Mouse (Mus musculus) right cerebral cortex, postnatal 14 days (tissue): ENCODE results near the gene 4930572O03Rik.
"Not testable (repeated sequence)": the region's sequence is repeated elsewhere in the genome, so short reads cannot be mapped to it uniquely, and the experiment has no call there.

Experiments used
- DNase-seq: peaks from one replicate; pipeline ENCODE4 v3.0.0; 2022

The 4930572O03Rik gene

DNA sequence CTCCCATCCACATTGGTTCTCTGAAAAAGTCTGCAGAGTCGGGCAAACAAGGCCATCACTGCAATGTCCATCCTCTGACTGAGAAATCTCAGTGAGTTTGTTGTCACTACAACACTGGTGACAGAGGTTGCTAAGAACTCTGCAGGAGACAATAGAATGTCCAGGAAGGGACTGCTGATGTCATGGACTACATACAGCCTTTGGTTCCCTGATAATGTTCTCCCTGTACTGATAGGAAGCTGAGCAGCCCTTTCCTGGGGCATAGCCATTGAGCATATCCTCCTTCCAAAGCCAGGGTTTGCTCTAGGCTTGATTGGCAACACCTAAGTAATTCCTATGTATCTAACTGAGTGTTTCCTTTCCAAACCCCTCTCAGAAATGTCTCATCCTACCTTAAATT, at the start of gene 4930572O03Rik:
Gene 4930572O03Rik, minus strand, starts transcription at position 101 of the 400 bp plus-strand sequence.
- not testable (repeated sequence) for DNase-seq

DNA sequence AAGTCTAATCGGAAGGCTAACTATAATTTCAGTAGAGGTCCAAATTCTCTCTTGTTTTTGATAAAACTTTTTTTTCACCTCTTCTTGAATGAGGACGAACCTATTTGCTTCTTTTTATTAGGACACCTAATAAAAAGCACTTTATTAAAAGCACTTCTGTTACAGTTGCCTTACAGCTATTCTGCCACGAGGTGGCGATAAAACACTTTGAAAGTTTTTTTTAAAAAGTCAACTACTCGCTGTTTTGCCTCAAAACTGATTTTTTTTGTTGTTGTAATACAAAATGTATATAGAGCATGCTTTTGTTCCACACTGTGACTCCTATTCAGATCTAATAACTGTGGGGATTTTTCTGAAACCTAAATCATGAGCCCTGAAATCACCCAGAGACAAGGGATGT, 46.0 kb upstream of the 4930572O03Rik start:
- peak; percentile 9 for DNase-seq

- DNase-seq = not testable (repeated sequence)
These were observed 40.9 kb upstream of the 4930572O03Rik start for GRCm38 (mm10) chr5:15697719-15698118.

DNA sequence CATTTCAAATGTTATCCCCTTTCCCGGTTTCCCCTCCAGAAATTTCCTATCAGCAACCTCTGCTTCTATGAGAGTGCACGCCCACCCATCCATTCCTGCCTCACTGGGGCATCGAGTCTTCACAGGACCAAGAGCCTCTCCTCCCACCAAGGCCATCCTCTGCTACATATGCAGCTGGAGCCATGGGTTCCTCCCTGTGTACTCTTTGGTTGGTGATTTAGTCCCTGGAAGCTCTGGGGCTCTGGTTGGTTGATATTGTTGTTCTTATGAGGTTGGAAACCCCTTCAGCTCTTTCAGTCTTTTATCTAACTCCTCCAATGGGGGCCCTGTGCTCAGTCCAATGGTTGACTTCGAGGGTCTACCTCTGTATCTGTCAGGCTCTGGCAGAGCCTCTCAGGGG, 35.0 kb upstream of the 4930572O03Rik start:
- not testable (repeated sequence) for DNase-seq

DNA sequence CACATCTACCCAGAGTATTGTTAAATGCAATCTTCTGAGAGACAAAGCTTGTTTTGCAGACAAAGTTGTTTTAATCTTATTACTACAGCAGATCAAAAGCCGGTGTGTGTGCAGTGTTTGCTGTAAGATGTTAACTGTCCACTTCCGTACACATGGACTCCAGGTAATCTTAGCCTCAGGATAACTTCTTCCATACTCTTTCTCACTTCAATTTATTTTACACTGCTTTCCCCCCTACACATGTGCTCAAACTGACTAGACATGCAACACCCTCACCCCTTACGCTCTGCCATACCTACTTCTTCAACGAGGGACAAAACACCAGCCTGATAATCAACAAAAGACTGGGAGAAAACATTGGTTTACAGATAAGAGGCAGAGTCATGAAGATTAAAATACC, 34.0 kb upstream of the 4930572O03Rik start:
- DNase-seq = not testable (repeated sequence)

GRCm38 (mm10) chr5:15689659-15690213, 32.9 kb upstream of the 4930572O03Rik start:
- not testable (repeated sequence) for DNase-seq

DNA sequence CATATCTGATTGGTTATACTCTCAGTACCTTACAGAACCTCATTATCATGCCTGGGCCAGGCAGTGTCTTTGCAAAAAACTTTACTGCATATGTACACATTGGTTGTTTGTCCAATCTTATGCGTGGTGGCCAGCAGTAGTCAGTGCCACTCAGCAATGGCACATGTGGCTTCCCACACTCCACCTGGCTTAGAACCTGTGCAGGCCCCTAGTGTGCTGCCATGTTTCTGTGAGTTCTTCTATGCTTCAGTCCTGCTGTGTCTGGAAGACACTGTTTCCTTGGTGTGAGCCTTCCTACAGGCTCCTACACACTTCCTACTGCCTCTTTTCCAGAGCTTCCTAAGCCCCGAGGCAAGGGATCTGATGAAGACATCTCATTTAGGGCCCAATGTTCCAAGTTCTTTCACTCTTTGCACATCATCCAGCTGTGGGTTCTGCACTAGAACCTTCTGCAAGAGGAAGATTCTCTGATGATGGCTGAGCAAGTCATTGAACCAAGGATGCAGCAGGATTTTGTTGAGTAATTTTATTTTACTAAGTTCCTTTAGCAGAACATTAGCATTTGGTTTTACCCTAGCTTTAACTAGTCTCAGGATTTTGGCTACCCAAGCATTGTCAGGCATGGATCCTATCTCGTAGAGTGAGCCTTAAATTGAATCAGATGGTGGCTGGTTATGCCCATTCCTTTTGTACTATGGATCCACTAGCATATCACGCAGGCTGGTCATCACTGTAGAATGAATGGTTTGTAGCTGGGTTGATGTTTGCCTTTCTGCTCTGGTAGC, 32.2 kb upstream of the 4930572O03Rik start:
- not testable (repeated sequence) for DNase-seq

DNA sequence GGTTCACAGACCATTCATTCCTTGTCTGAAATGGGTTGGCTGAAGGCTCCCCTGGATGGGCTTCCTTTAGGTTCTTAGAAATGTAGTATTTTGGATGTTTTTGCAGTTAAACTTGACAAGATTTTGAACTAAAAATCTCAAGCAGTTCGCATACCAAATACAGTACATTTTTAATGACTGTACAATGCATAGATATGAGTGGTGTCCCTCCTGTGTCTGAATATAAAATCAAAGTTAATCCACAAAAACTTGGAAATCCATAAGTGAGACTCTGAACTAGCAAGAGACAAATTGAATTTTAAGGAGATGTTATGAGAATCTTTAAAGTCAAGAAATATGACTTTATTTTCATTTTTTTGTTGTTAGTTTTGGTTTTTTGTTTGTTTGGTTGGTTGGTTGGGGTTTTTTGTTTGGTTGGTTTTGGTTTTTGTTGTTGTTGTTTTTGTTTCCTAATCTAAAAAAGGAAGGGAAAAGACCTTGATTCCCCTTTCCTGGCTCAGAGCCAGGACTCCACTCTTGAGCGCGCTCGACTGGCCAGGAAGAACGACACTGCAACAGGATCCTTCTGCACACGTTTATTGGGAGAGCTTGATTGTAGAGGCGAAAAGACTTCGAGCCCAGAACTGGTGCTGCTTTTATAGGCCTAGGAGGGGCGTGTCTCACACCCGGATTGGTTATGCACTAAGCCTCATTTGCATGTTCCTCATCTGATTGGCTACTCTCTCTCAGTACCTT, 24.6 kb upstream of the 4930572O03Rik start:
- DNase-seq = not testable (repeated sequence)

DNA sequence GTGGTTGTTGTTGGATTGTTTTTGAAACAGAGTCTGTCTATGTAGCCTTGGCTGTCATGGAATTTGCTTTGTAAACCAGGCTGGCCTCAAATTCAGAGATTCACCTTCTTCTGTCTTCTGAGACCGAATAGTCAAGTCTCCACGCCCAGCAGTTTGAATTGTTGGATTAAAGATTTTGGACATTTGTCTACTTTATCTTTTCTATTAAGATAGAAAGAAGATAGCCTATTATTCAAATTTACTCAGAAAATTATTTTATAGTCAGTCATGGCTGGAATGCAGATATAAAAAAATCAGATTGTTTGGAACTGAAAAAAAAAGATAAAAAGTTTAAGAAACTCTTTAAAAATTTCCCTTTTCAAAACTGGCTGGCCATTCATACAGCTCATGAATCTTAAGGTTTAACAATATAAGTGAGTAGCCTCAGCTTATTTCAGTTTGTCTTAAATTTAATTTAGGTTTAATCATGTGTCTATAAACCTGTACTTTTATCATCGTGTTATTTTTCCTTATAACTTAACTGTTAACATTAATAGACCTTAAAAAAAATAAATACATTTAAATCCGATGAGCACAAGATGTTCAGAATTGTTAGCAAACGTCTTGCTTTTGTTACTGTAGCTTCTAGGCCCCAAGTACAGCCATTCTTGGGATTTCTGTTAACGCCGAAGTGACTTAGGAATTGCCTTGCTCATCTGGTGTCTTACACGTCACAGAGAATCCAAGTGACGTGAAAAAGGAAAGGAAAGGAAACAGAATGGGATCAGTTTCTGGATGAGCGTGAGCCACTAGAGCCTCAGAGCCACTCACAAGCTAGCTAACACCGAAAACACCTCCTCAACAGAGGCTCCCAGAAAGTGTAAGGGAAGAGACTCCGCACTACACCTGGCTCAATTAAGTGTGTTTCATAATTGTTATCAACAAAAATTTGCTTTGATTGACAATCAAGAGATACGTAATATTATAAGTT, 23.4 kb upstream of the 4930572O03Rik start:
- not testable (repeated sequence) for DNase-seq

DNA sequence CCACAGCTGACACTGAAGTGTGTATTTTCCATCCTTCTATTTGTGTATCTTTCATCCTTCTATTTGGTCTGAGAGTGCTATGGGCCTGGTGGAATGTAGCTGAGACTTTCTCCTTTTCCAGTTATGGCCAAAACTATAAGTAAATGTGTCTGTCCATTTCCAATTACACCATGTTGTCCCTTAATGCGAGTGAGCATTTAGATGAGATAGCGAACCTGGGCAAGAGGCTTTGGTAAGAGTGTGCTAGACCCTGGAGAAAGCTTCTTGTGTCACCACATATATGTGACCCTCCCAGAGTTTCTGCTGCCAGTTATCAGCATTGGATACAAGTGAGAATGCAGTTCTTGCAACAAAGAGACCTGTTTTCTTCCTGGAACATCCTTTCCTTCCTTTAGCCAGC, 22.0 kb upstream of the 4930572O03Rik start:
- DNase-seq = not testable (repeated sequence)

DNA sequence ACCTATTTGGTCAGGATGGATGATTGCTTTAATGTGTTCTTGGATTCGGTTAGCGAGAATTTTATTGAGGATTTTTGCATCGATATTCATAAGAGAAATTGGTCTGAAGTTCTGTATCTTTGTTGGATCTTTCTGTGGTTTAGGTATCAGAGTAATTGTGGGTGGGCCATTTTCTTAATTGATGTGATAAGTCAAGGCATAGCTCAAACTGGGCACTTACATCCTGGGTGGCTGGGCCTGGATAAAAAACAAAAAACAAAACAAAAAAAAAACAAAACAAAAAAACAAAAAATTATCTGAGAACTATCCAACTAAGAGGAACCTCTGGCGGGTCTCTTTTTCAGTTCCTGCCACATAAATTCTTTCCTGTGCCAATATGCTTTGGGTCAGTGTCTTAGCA, 20.9 kb upstream of the 4930572O03Rik start:
- not testable (repeated sequence) for DNase-seq

GRCm38 (mm10) chr5:15674429-15675244, 17.8 kb upstream of the 4930572O03Rik start:
- DNase-seq = not testable (repeated sequence)

GRCm38 (mm10) chr5:15673989-15674388, 17.1 kb upstream of the 4930572O03Rik start:
- DNase-seq = not testable (repeated sequence)

DNA sequence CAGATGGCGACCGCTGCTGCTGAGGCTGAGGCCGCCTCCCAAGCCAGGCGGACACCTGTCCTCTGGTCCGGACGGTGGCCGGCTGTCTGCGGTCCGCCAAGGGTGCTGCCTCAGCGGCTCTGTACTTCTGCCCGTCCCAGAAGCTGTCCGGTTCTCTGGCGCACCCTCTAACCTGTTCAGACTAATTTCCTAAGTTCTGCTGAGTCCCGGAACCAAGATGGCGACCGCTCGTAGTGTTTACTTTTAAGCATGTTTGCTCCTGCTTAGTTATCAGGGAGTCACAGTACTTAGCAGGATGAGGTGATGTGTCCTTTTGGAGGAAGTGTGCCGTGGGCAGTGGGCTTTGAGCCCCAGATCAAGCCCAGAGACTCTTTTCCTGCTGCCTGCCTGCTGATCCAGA, 13.9 kb upstream of the 4930572O03Rik start:
- not testable (repeated sequence) for DNase-seq

- DNase-seq = not testable (repeated sequence)
These were observed 7.0 kb upstream of the 4930572O03Rik start for GRCm38 (mm10) chr5:15663847-15664246.

GRCm38 (mm10) chr5:15652334-15652733, 4.5 kb downstream of the 4930572O03Rik start:
- DNase-seq = not testable (repeated sequence)

DNA sequence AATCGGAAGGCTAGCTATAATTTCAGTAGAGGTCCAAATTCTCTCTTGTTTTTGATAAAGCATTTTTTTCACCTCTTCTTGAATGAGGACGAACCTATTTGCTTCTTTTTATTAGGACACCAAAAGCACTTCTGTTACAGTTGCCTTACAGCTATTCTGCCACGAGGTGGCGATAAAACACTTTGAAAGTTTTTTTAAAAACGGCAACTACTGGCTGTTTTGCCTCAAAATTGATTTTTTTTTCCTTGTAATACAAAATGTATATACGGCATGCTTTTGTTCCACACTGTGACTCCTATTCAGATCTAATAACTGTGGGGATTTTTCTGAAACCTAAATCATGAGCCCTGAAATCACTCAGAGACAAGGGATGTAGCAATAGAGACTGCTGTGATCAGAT, 11.2 kb downstream of the 4930572O03Rik start:
- not testable (repeated sequence) for DNase-seq

DNA sequence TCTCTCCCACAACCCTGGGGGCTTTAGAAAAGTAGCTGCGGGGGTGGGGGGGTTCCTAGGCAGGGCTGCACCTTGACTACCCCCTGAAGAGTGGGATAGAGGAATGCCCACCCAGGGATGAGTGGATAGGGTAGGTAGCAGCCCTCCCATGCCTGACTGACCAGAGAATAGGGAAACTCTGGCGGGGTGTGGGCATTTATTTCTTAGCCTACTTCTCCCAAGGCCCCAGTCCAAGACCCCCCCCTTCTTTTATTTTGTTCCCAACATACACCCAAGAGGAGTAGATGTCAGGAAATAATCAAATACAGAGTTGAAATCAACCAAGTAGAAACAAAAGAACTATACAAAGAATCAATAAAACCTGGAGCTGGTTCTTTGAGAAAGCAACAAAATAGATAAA, 19.2 kb downstream of the 4930572O03Rik start:
- DNase-seq = not testable (repeated sequence)

- DNase-seq = peak; percentile 19
These were observed 26.8 kb downstream of the 4930572O03Rik start for GRCm38 (mm10) chr5:15630068-15630467.

- peak; percentile 7 for DNase-seq
These were observed 28.7 kb downstream of the 4930572O03Rik start for GRCm38 (mm10) chr5:15628136-15628535.

- DNase-seq = not testable (repeated sequence)
These were observed 38.1 kb downstream of the 4930572O03Rik start, which contains the start of gene Speer4d for GRCm38 (mm10) chr5:15618764-15619163. Speer4d (plus strand) TSS chr5:15619064.
